Comparison of ENCODE assay signal across 22 mouse cellular contexts in genomic region chr14:23108590-23108989, GRCm38 (mm10).
DNase-seq lines count a peak whose midpoint lies in the region; ATAC-seq lines count a peak whose summit lies in the region.
"Had no signal": no experiment of that assay in that cellular context is flagged by ENCODE, and none has a peak within 500 bp of the region (broad histone marks: within the 10 kb centered on the region; RNA-seq: fewer than 3 reads in every experiment).

No protein-coding gene starts in this region.

- H3K27me3 ChIP-seq in kidney, embryonic 15.5 days: no peaks in the 10 kb centered on the region
- H3K27me3 ChIP-seq in intestine, embryonic 15.5 days (replicated peaks): no peaks in the 10 kb centered on the region
- H3K27me3 ChIP-seq in hindbrain, embryonic 13.5 days: no peaks in the 10 kb centered on the region
- no peaks in the 10 kb centered on the region for H3K27me3 ChIP-seq in heart, embryonic 12.5 days (replicated peaks)

- no peak overlapping the region for H3K4me2 ChIP-seq in kidney, embryonic 15.5 days
- H3K4me2 ChIP-seq in intestine, embryonic 15.5 days (replicated peaks): no peak overlapping the region
- no peak overlapping the region for H3K4me2 ChIP-seq in hindbrain, embryonic 13.5 days
- no peak overlapping the region for H3K4me2 ChIP-seq in heart, embryonic 12.5 days
- H3K4me2 ChIP-seq: hindbrain, embryonic 14.5 days had no signal

- H3K4me1 ChIP-seq in kidney, embryonic 15.5 days: 0 out of 2 replicates have a peak, but pooled peaks cover 2% of the 10 kb centered on the region
- H3K4me1 ChIP-seq in intestine, embryonic 15.5 days (replicated peaks): no peaks in the 10 kb centered on the region
- peaks cover 3% of the 10 kb centered on the region; the same call in 1 of the 2 replicates for H3K4me1 ChIP-seq in hindbrain, embryonic 13.5 days (replicated peaks)
- no peaks in the 10 kb centered on the region for H3K4me1 ChIP-seq in heart, embryonic 12.5 days (replicated peaks)
- H3K4me1 ChIP-seq: hindbrain, embryonic 10.5 days had no signal

- DNase-seq in heart, adult 11 months: peak; percentile 12
- no peak for DNase-seq in heart, postnatal 14 days
- peak; percentile 9 to 10 for DNase-seq in kidney, adult 8-10 months
- DNase-seq in large intestine, adult 2 months (ENCODE audit: low read depth, low spot score): peak; percentile 48
- DNase-seq: adrenal gland, postnatal 10 days; adrenal gland, postnatal 36 days; cerebellum, adult 18-20 months; cerebellum, adult 9-10 months; cerebellum, postnatal 14 days; forebrain, postnatal 0 days; gastrocnemius, adult 2 months; gastrocnemius, postnatal 14 days; heart, adult 18-20 months; heart, postnatal 36 days had no signal

- no peaks in the 10 kb centered on the region for H3K36me3 ChIP-seq in kidney, embryonic 15.5 days
- no peaks in the 10 kb centered on the region for H3K36me3 ChIP-seq in intestine, embryonic 15.5 days
- H3K36me3 ChIP-seq in hindbrain, embryonic 13.5 days: no peaks in the 10 kb centered on the region
- H3K36me3 ChIP-seq in heart, embryonic 12.5 days: no peaks in the 10 kb centered on the region
- H3K36me3 ChIP-seq: hindbrain, embryonic 10.5 days had no signal

- intact Hi-C loops in heart, postnatal 14 days (cut with DNase I): no loop called here

- no peak for ATAC-seq in kidney, embryonic 15.5 days (replicated peaks; ENCODE audit: low FRiP score)
- peak; percentile 65 for ATAC-seq in intestine, embryonic 15.5 days
- no peak for ATAC-seq in hindbrain, embryonic 13.5 days (ENCODE audit: low FRiP score)
- no peak for ATAC-seq in heart, embryonic 12.5 days (ENCODE audit: insufficient number of reproducible peaks, low FRiP score)
- ATAC-seq: forebrain, embryonic 14.5 days; forebrain, postnatal 0 days; hindbrain, postnatal 0 days had no signal

- no peaks in the 10 kb centered on the region for H3K9me3 ChIP-seq in kidney, embryonic 15.5 days (replicated peaks)
- H3K9me3 ChIP-seq in intestine, embryonic 15.5 days: no peaks in the 10 kb centered on the region
- no peaks in the 10 kb centered on the region for H3K9me3 ChIP-seq in hindbrain, embryonic 13.5 days
- H3K9me3 ChIP-seq in heart, embryonic 12.5 days (replicated peaks): no peaks in the 10 kb centered on the region
- H3K9me3 ChIP-seq: hindbrain, embryonic 10.5 days had no signal

- H3K9ac ChIP-seq in kidney, embryonic 15.5 days: no peak overlapping the region
- no peak overlapping the region for H3K9ac ChIP-seq in intestine, embryonic 15.5 days
- H3K9ac ChIP-seq in hindbrain, embryonic 13.5 days: no peak overlapping the region
- H3K9ac ChIP-seq in heart, embryonic 12.5 days: no peak overlapping the region
- H3K9ac ChIP-seq: forebrain, postnatal 0 days; hindbrain, embryonic 14.5 days had no signal

- no peak overlapping the region for H3K27ac ChIP-seq in kidney, embryonic 15.5 days
- H3K27ac ChIP-seq in intestine, embryonic 15.5 days: no peak overlapping the region
- no peak overlapping the region for H3K27ac ChIP-seq in hindbrain, embryonic 13.5 days
- no peak overlapping the region for H3K27ac ChIP-seq in heart, embryonic 12.5 days (ENCODE audit: poor library complexity, severe bottlenecking)
- H3K27ac ChIP-seq: gastrocnemius, adult 2 months; hindbrain, embryonic 10.5 days; hindbrain, embryonic 14.5 days; hindbrain, postnatal 0 days had no signal

- no peak overlapping the region for H3K4me3 ChIP-seq in kidney, embryonic 15.5 days (replicated peaks)
- H3K4me3 ChIP-seq in intestine, embryonic 15.5 days (replicated peaks): no peak overlapping the region
- H3K4me3 ChIP-seq in hindbrain, embryonic 13.5 days: no peak overlapping the region
- no peak overlapping the region for H3K4me3 ChIP-seq in heart, embryonic 12.5 days
- H3K4me3 ChIP-seq: gastrocnemius, adult 2 months; hindbrain, embryonic 10.5 days had no signal

- WGBS in kidney, embryonic 15.5 days: 66% methylated on average over 7 of the region's 7 CpGs
- 76% methylated on average over 7 of the region's 7 CpGs for WGBS in intestine, embryonic 15.5 days
- WGBS in large intestine, adult 2 months: 40% methylated on average over 7 of the region's 7 CpGs
- WGBS in hindbrain, embryonic 13.5 days: 87% methylated on average over 7 of the region's 7 CpGs
- WGBS in heart, embryonic 12.5 days: 78% methylated on average over 7 of the region's 7 CpGs

Comparison
In these comparisons a context has a peak if more than half of its experiments do, and no peak if none do; other contexts are left out.
1. DNase-seq: peak in heart, adult 11 months (single experiment), kidney, adult 8-10 months (2 of 2) and large intestine, adult 2 months (single experiment); none in heart, postnatal 14 days (0 of 2).